Mouse (Mus musculus) lung, embryonic 14.5 days (tissue): Measurements from ENCODE around the gene Smpd1. TPM values are rescaled to one million over a fixed set of nuclear protein-coding genes. Genes with fewer than 3 reads are reported as not detected.
A peak's percentile ranks its signal among the peaks of the same experiment; 100 is the strongest.

Source experiments
- ATAC-seq: fragments of 200-750 bp; cut with Nextera tagmentation; 2 replicates; pipeline ENCODE4 v1.8.0; 2017; ENCODE audit warnings: mild to moderate bottlenecking, moderate TSS enrichment, moderate library complexity; ENCODE audit not compliant: insufficient read depth
- DNase-seq: peaks from one replicate; pipeline ENCODE4 v3.0.0-alpha.2; 2015
- H3K27ac ChIP-seq: fragments of 300-500 bp; sonication (generic); 2 replicates; pipeline ENCODE4 v1.5.1; 2014; ENCODE audit warnings: low read depth, mild to moderate bottlenecking, moderate library complexity
- H3K27me3 ChIP-seq: fragments of 300-500 bp; sonication (generic); 2 replicates; pipeline ENCODE4 v1.6.1; 2014; ENCODE audit warnings: low read length, control low read depth; ENCODE audit not compliant: insufficient read depth
- H3K36me3 ChIP-seq: fragments of 300-500 bp; sonication (generic); 2 replicates; pipeline ENCODE4 v1.6.1; 2014; ENCODE audit warnings: control low read depth; ENCODE audit not compliant: insufficient read depth
- H3K4me1 ChIP-seq: fragments of 300-500 bp; sonication (generic); 2 replicates; pipeline ENCODE4 v1.6.1; 2014; ENCODE audit warnings: antibody characterized with exemption, control low read depth; ENCODE audit not compliant: insufficient read depth
- H3K4me2 ChIP-seq: fragments of 300-500 bp; sonication (generic); 2 replicates; pipeline ENCODE4 v1.6.1; 2014; ENCODE audit warnings: mild to moderate bottlenecking
- H3K4me3 ChIP-seq: fragments of 300-500 bp; sonication (generic); 2 replicates; pipeline ENCODE4 v1.5.1; 2014; ENCODE audit warnings: low read depth, low read length
- H3K9ac ChIP-seq: fragments of 300-500 bp; sonication (generic); 2 replicates; pipeline ENCODE4 v1.6.1; 2014
- H3K9me3 ChIP-seq: fragments of 300-500 bp; sonication (generic); 2 replicates; pipeline ENCODE4 v1.6.1; 2016; ENCODE audit warnings: low read depth, low read length, control low read depth
- CTCF ChIP-seq: IDR thresholded peaks from 2 replicates; pipeline ENCODE4 v1.5.1; 2016; ENCODE audit warnings: antibody characterized with exemption, low read depth
- WGBS: fragments of 180-500 bp; shearing (Covaris S2); extraction: QIAGEN DNeasy Blood & Tissue Kit; methylation state at CpG from one replicate; pipeline ENCODE4 v1.1.7; 2014; 5-methylcytosine and 5-hydroxymethylcytosine counted together
- polyA plus RNA-seq: library from polyadenylated mRNA; unstranded; fragments of >200 nt; fragmentation: Nextera tagmentation; extraction: Ambion mirVana; gene quantifications from 2 replicates; pipeline ENCODE4 v1.2.1, GENCODE M21; 2014

Gene Smpd1
- polyA plus RNA-seq, 1 experiment from 2014 or later, result 38.7 TPM

- under 1% methylated on average over 50 of the region's 54 CpGs for WGBS
- peak within 1 kb of the TSS; percentile 67 for H3K4me2 ChIP-seq
- H3K27me3 ChIP-seq, result no peaks in the 10 kb centered on the region
- no peaks in the 10 kb centered on the region; the same call in 1 of the 2 replicates for H3K4me1 ChIP-seq
- peak within 1 kb of the TSS; percentile 56; the same call in 1 of the 2 replicates for H3K27ac ChIP-seq
- DNase-seq (peak; percentile 79), ATAC-seq (peak; percentile 91)
- H3K9me3 ChIP-seq, result no peaks in the 10 kb centered on the region
- peak within 1 kb of the TSS; percentile 64 for H3K9ac ChIP-seq
- peak within 1 kb of the TSS; percentile 77 for H3K4me3 ChIP-seq
- no peaks in the 10 kb centered on the region for H3K36me3 ChIP-seq
- no peak for TF ChIP-seq CTCF
Observed at GRCm38 (mm10) chr7:105581094-105581703, 27.0 kb downstream of the Smpd1 start, which contains the start of gene Apbb1. Gene Apbb1, minus strand, starts transcription at chr7:105581653.

GRCm38 (mm10) chr7:105581959-105582358 lies 27.8 kb downstream of the Smpd1 start:
- H3K4me3 ChIP-seq, result peak overlapping the region; percentile 77
- 66% methylated on average over 2 of the region's 2 CpGs for WGBS

GRCm38 (mm10) chr7:105588325-105588912 lies 34.3 kb downstream of the Smpd1 start:
- Histone ChIP-seq H3K36me3 (no peaks in the 10 kb centered on the region), H3K27me3 (no peaks in the 10 kb centered on the region), H3K4me1 (no peaks in the 10 kb centered on the region; the same call in 1 of the 2 replicates), H3K4me3 (no peak overlapping the region), H3K4me2 (no peak overlapping the region), H3K9me3 (no peaks in the 10 kb centered on the region), H3K9ac (no peak overlapping the region), H3K27ac (peak overlapping the region; percentile 2; the same call in 1 of the 2 replicates)
- 37% methylated on average over 9 of the region's 9 CpGs for WGBS
- peak; percentile 78; the same call in 1 of the 2 replicates for ATAC-seq
- no peak for TF ChIP-seq CTCF
- DNase-seq, result peak; percentile 59

More at GRCm38 (mm10) chr7:105581959-105582358, 27.8 kb downstream of the Smpd1 start:
- no peak overlapping the region for H3K9ac ChIP-seq
- DNase-seq (no peak), ATAC-seq (no peak)
- H3K27ac ChIP-seq, result no peak overlapping the region; the same call in 1 of the 2 replicates
- no peaks in the 10 kb centered on the region; the same call in 1 of the 2 replicates for H3K4me1 ChIP-seq
- no peaks in the 10 kb centered on the region for H3K36me3 ChIP-seq
- H3K9me3 ChIP-seq, result no peaks in the 10 kb centered on the region
- no peaks in the 10 kb centered on the region for H3K27me3 ChIP-seq
- H3K4me2 ChIP-seq, result peak overlapping the region; percentile 67
- TF ChIP-seq CTCF, result no peak

- ATAC-seq, result no peak
- TF ChIP-seq CTCF, result no peak
- 27% methylated on average over 7 of the region's 7 CpGs for WGBS
Observed at GRCm38 (mm10) chr7:105590097-105590496, 35.9 kb downstream of the Smpd1 start.

GRCm38 (mm10) chr7:105602860-105603623 lies 48.9 kb downstream of the Smpd1 start:
- no peak overlapping the region for H3K4me3 ChIP-seq
- H3K27ac ChIP-seq, result no peak overlapping the region
- DNase-seq (peak; percentile 79), ATAC-seq (peak; percentile 75; the same call in 1 of the 2 replicates)
- no peaks in the 10 kb centered on the region for H3K4me1 ChIP-seq
- H3K36me3 ChIP-seq, result no peaks in the 10 kb centered on the region
- peak; percentile 82 for TF ChIP-seq CTCF
- no peaks in the 10 kb centered on the region for H3K27me3 ChIP-seq
- no peaks in the 10 kb centered on the region for H3K9me3 ChIP-seq
- H3K4me2 ChIP-seq, result no peak overlapping the region
- WGBS, result 34% methylated on average over 9 of the region's 9 CpGs
- H3K9ac ChIP-seq, result no peak overlapping the region

More at GRCm38 (mm10) chr7:105590097-105590496, 35.9 kb downstream of the Smpd1 start:
- no peak for DNase-seq
- H3K4me3 ChIP-seq, result no peak overlapping the region
- H3K9me3 ChIP-seq, result no peaks in the 10 kb centered on the region
- H3K4me1 ChIP-seq, result no peaks in the 10 kb centered on the region; the same call in 1 of the 2 replicates
- H3K27me3 ChIP-seq, result no peaks in the 10 kb centered on the region
- no peaks in the 10 kb centered on the region for H3K36me3 ChIP-seq
- H3K27ac ChIP-seq, result no peak overlapping the region
- H3K9ac ChIP-seq, result no peak overlapping the region
- no peak overlapping the region for H3K4me2 ChIP-seq

Other genes with a start within 250 kb of the Smpd1 start
- gene Olfr689, start 243.2 kb upstream of the Smpd1 start, polyA plus RNA-seq, result not detected in 2 replicates
- not detected in 2 replicates for gene Olfr690, start 220.3 kb upstream of the Smpd1 start, polyA plus RNA-seq
- not detected in 2 replicates for gene Olfr691, start 212.1 kb upstream of the Smpd1 start, polyA plus RNA-seq
- gene Olfr692, start 186.1 kb upstream of the Smpd1 start, polyA plus RNA-seq, result not detected in 2 replicates
- not detected in 2 replicates for gene Gm5901, start 179.3 kb upstream of the Smpd1 start, polyA plus RNA-seq
- gene Fam160a2, start 154.3 kb upstream of the Smpd1 start, polyA plus RNA-seq, result 41.9 and 42.3 TPM in 2 replicates
- gene Cnga4, start 149.8 kb upstream of the Smpd1 start, polyA plus RNA-seq, result 0.07 TPM in 1 of 2 replicates, not detected in the other
- 0.25 and 0.39 TPM in 2 replicates for gene Cckbr, start 128.6 kb upstream of the Smpd1 start, polyA plus RNA-seq
- gene Cavin3, start 72.1 kb upstream of the Smpd1 start, polyA plus RNA-seq, result 96.0 and 96.1 TPM in 2 replicates
- gene Apbb1, start 27.3 kb downstream of the Smpd1 start, polyA plus RNA-seq, result 36.6 and 37.6 TPM in 2 replicates
- gene Hpx, start 45.8 kb downstream of the Smpd1 start, polyA plus RNA-seq, result 0.57 and 0.59 TPM in 2 replicates
- gene Trim3, start 79.2 kb downstream of the Smpd1 start, polyA plus RNA-seq, result 43.8 and 45.3 TPM in 2 replicates
- gene Timm10b, start 85.7 kb downstream of the Smpd1 start, polyA plus RNA-seq, result 200 and 201 TPM in 2 replicates
- gene Arfip2, start 86.1 kb downstream of the Smpd1 start, polyA plus RNA-seq, result 84.1 and 84.2 TPM in 2 replicates
- gene Gm45799, start 86.2 kb downstream of the Smpd1 start, polyA plus RNA-seq, result 22.9 and 31.9 TPM in 2 replicates
- 0.84 and 1.0 TPM in 2 replicates for gene Dnhd1, start 96.5 kb downstream of the Smpd1 start, polyA plus RNA-seq
- 372 and 377 TPM in 2 replicates for gene Ilk, start 182.2 kb downstream of the Smpd1 start, polyA plus RNA-seq
- 45.2 and 48.9 TPM in 2 replicates for gene Rrp8, start 183.0 kb downstream of the Smpd1 start, polyA plus RNA-seq
- gene Taf10, start 190.0 kb downstream of the Smpd1 start, polyA plus RNA-seq, result 175 and 192 TPM in 2 replicates
- gene Tpp1, start 197.9 kb downstream of the Smpd1 start, polyA plus RNA-seq, result 73.7 and 78.2 TPM in 2 replicates
- 17.7 and 20.7 TPM in 2 replicates for gene Dchs1, start 233.3 kb downstream of the Smpd1 start, polyA plus RNA-seq